Mouse (Mus musculus): ENCODE results near the gene Brk1. TPM values are rescaled to one million over a fixed set of nuclear protein-coding genes. Genes with fewer than 3 reads are reported as not detected.

Gene Brk1
- total and polyA plus RNA-seq, 3 experiments = 112 to 245 (median 142) TPM

GRCm38 (mm10) chr6:113630322-113630721 lies 25.8 kb downstream of the Brk1 start:
- Histone ChIP-seq H3K36me3 (replicated peaks in 1 of 2; ENCODE audit: control insufficient read depth in 1 of 2, insufficient read depth in 1 of 2, low read length in 1 of 2) (peaks cover 38 to 70% of the 10 kb centered on the region in 2 experiments), H3K9me3 (replicated peaks; ENCODE audit: low read length) (no peaks in the 10 kb centered on the region), H3K4me1 (ENCODE audit: control insufficient read depth in 1 of 2, insufficient read depth in 2 of 2) (peaks cover 11 to 33% of the 10 kb centered on the region in 2 experiments), H3K27me3 (replicated peaks) (no peaks in the 10 kb centered on the region), H3K4me2 (ENCODE audit: insufficient read depth, low read depth, poor library complexity, severe bottlenecking) (no peak overlapping the region), H3K4me3 (replicated peaks in 1 of 3; ENCODE audit: low read depth in 2 of 3, low read length in 2 of 3, poor library complexity in 1 of 3) (no peak overlapping the region), H3K27ac (ENCODE audit: insufficient read depth, low read depth) (no peak overlapping the region), H3K9ac (ENCODE audit: insufficient read depth, low read depth) (no peak overlapping the region), H3K79me2 (replicated peaks; ENCODE audit: control insufficient read depth, extremely low read depth, insufficient read depth, poor library complexity, severe bottlenecking) (peaks cover 11% of the 10 kb centered on the region)
- dilution Hi-C loops (cut with MboI; ENCODE audit: extremely low pct_ligation_motif_present, extremely low pct_unique_long_range_greater_than_20kb, low sequenced_read_pairs) (no loop called here), in situ Hi-C loops (cut with MboI; ENCODE audit: low pct_ligation_motif_present, low pct_unique_long_range_greater_than_20kb, low sequenced_read_pairs) (no loop called here)
- no peak for DNase-seq (ENCODE audit: extremely low read depth)
- TF ChIP-seq MAZ (IDR thresholded peaks at IDR 0.05; ENCODE audit: low read depth, low read length) (no peak), PAX5 (IDR thresholded peaks at IDR 0.05; ENCODE audit: low read length) (no peak), JUND (conservative IDR thresholded peaks at IDR 0.05; ENCODE audit: low read depth, low read length) (no peak), HCFC1 (IDR thresholded peaks at IDR 0.05; ENCODE audit: low read depth, low read length) (no peak), SMC3 (IDR thresholded peaks at IDR 0.05; ENCODE audit: low read depth, low read length) (no peak), KAT2A (IDR thresholded peaks at IDR 0.05; ENCODE audit: insufficient replicate concordance, low read length) (no peak), TCF12 (IDR thresholded peaks at IDR 0.05; ENCODE audit: low read depth, low read length) (no peak), MAFK (IDR thresholded peaks at IDR 0.05; ENCODE audit: insufficient replicate concordance, low read length) (no peak), MEF2A (IDR thresholded peaks at IDR 0.05; ENCODE audit: borderline replicate concordance, low read depth, low read length) (no peak), ETS1 (conservative IDR thresholded peaks at IDR 0.05; ENCODE audit: low read depth, low read length) (no peak), MYC (IDR thresholded peaks at IDR 0.05; ENCODE audit: low read depth, low read length) (no peak), JUN (IDR thresholded peaks at IDR 0.05; ENCODE audit: insufficient read depth, low read depth, low read length) (no peak), BHLHE40 (IDR thresholded peaks at IDR 0.05; ENCODE audit: low read depth, low read length) (no peak), POLR2AphosphoS2 (IDR thresholded peaks at IDR 0.05; ENCODE audit: low read depth, low read length) (no peak), MAX (IDR thresholded peaks at IDR 0.05; ENCODE audit: low read length) (no peak), USF2 (conservative IDR thresholded peaks at IDR 0.05; ENCODE audit: low read depth, low read length) (no peak)

DNA sequence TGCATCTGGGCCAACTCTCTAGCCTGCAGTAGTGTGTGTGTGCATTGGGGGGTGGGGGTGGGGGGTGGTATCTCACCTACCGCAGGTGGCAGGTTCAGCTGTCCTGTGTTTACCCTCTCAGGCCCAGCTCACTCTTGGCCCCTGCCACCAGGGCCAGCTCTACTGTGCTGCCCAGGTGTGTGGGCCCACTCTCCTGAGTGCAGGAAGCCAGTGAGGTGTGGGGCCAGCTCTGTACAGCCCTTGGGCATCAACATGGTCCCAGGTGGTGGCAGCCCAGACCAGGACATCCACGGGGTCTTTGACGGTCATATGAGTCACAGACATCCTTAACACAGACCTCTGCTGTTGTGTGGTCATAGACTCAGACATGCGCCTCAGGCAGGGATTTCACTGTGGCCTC lies 28.3 kb downstream of the Brk1 start:
- H3K9ac ChIP-seq (ENCODE audit: insufficient read depth, low read depth) = no peak overlapping the region
- no peak overlapping the region for H3K4me2 ChIP-seq (ENCODE audit: insufficient read depth, low read depth, poor library complexity, severe bottlenecking)
- no peaks in the 10 kb centered on the region for H3K27me3 ChIP-seq (replicated peaks)
- dilution Hi-C loops (cut with MboI; ENCODE audit: extremely low pct_ligation_motif_present, extremely low pct_unique_long_range_greater_than_20kb, low sequenced_read_pairs) = no loop called here
- in situ Hi-C loops (cut with MboI; ENCODE audit: low pct_ligation_motif_present, low pct_unique_long_range_greater_than_20kb, low sequenced_read_pairs) = no loop called here
- DNase-seq (ENCODE audit: extremely low read depth) = no peak
- no peak overlapping the region for H3K27ac ChIP-seq (ENCODE audit: insufficient read depth, low read depth)
- no peaks in the 10 kb centered on the region for H3K79me2 ChIP-seq (replicated peaks; ENCODE audit: control insufficient read depth, extremely low read depth, insufficient read depth, poor library complexity, severe bottlenecking)
- no peak for TF ChIP-seq MEF2A (IDR thresholded peaks at IDR 0.05; ENCODE audit: borderline replicate concordance, low read depth, low read length)
- TF ChIP-seq PAX5 (IDR thresholded peaks at IDR 0.05; ENCODE audit: low read length) = no peak
- no peak for TF ChIP-seq HCFC1 (IDR thresholded peaks at IDR 0.05; ENCODE audit: low read depth, low read length)
- TF ChIP-seq BHLHE40 (IDR thresholded peaks at IDR 0.05; ENCODE audit: low read depth, low read length) = no peak
- no peak for TF ChIP-seq CTCF (conservative IDR thresholded peaks at IDR 0.05 in 1 of 2, IDR thresholded peaks at IDR 0.05 in 1 of 2; ENCODE audit: low read depth in 2 of 2, low read length in 2 of 2)
- no peak for TF ChIP-seq ZC3H11A (IDR thresholded peaks at IDR 0.05; ENCODE audit: low read depth, low read length)
- no peak for TF ChIP-seq MAFK (IDR thresholded peaks at IDR 0.05; ENCODE audit: insufficient replicate concordance, low read length)
- no peak for TF ChIP-seq CHD1 (IDR thresholded peaks at IDR 0.05; ENCODE audit: low read depth, low read length)
- TF ChIP-seq USF1 (IDR thresholded peaks at IDR 0.05; ENCODE audit: low read depth, low read length) = no peak
- TF ChIP-seq UBTF (IDR thresholded peaks at IDR 0.05; ENCODE audit: low read depth, low read length) = no peak
- H3K9me3 ChIP-seq (replicated peaks; ENCODE audit: low read length) = no peaks in the 10 kb centered on the region
- H3K4me1 ChIP-seq (ENCODE audit: control insufficient read depth in 1 of 2, insufficient read depth in 2 of 2) = peaks cover 4 to 19% of the 10 kb centered on the region in 2 experiments; a peak in 3 of 4 replicates
- peaks cover 35 to 54% of the 10 kb centered on the region in 2 experiments for H3K36me3 ChIP-seq (replicated peaks in 1 of 2; ENCODE audit: control insufficient read depth in 1 of 2, insufficient read depth in 1 of 2, low read length in 1 of 2)
- H3K4me3 ChIP-seq (replicated peaks in 1 of 3; ENCODE audit: low read depth in 2 of 3, low read length in 2 of 3, poor library complexity in 1 of 3) = no peak overlapping the region
